Mouse (Mus musculus) effector memory CD4-positive, alpha-beta T cell, adult 5 months (primary cell): ENCODE measurements around the gene Tm9sf2. TPM values are rescaled to one million over a fixed set of nuclear protein-coding genes. Genes with fewer than 3 reads are reported as not detected.

Experiments used
- polyA plus RNA-seq: library from polyadenylated mRNA; unstranded; fragments of 100-300 nt; shearing (Covaris generic); gene quantifications from one replicate; pipeline ENCODE4 v1.2.1, GENCODE M21; 2017

The Tm9sf2 gene
- 114 TPM for polyA plus RNA-seq

GRCm38 (mm10) chr14:122106822-122107468 is at the start of gene Tm9sf2:
TSS of gene Tm9sf2 (plus strand) at chr14:122107038.

DNA sequence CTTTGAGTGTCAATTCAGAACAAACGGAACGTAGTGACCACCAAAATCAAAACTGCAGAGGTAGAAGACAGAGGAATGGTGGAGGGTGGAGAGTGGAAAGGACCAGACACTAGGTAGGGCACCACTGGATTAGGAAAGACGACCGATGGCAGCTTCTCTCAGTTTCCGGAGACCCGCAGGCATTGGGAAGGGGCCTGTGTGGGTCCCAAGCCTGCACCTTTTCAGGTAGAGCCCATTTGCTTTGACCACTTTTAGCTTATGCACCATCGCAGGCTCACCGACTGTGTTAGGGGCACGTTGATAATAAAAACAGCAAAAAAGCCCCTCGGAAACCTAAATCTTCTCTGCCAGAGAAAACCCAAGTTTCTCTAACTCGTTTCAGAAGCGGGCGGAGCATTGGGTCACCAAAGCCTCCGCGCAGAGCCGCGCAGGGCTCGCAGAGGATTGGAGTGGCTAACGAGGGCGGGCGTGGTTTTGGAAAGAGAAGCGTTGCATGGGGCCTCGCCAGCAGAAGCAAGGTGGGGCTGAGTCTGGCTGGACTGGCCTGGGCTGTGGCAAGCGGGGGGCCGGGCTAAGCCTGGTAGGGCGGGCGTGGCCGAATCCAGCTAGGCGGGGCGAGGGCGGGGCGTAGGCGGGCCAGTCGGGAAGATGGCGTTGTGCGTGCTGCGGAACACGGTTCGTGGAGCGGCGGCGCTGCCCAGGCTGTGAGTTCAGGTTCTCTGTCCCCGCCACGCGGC is 74.4 kb downstream of the Tm9sf2 start, which contains the start of gene Clybl:
TSS of gene Clybl (plus strand) at position 627 of the 737 bp plus-strand sequence.

Other genes starting within 250 kb of the Tm9sf2 start
- gene Ubac2, start 228.4 kb upstream of the Tm9sf2 start, polyA plus RNA-seq, result 117 TPM
- gene Gpr18, start 191.3 kb upstream of the Tm9sf2 start, polyA plus RNA-seq, result 96.7 TPM
- gene Gpr183, start 141.8 kb upstream of the Tm9sf2 start, polyA plus RNA-seq, result 453 TPM
- gene Timm8a2, start 72.4 kb upstream of the Tm9sf2 start, polyA plus RNA-seq, result not detected
- gene Clybl, start 74.7 kb downstream of the Tm9sf2 start, polyA plus RNA-seq, result 17.1 TPM